Mouse (Mus musculus): ENCODE results near the gene Cebpb.
"Not testable (repeated sequence)": the region's sequence is repeated elsewhere in the genome, so short reads cannot be mapped to it uniquely, and the experiment has no call there.

The Cebpb gene

DNA sequence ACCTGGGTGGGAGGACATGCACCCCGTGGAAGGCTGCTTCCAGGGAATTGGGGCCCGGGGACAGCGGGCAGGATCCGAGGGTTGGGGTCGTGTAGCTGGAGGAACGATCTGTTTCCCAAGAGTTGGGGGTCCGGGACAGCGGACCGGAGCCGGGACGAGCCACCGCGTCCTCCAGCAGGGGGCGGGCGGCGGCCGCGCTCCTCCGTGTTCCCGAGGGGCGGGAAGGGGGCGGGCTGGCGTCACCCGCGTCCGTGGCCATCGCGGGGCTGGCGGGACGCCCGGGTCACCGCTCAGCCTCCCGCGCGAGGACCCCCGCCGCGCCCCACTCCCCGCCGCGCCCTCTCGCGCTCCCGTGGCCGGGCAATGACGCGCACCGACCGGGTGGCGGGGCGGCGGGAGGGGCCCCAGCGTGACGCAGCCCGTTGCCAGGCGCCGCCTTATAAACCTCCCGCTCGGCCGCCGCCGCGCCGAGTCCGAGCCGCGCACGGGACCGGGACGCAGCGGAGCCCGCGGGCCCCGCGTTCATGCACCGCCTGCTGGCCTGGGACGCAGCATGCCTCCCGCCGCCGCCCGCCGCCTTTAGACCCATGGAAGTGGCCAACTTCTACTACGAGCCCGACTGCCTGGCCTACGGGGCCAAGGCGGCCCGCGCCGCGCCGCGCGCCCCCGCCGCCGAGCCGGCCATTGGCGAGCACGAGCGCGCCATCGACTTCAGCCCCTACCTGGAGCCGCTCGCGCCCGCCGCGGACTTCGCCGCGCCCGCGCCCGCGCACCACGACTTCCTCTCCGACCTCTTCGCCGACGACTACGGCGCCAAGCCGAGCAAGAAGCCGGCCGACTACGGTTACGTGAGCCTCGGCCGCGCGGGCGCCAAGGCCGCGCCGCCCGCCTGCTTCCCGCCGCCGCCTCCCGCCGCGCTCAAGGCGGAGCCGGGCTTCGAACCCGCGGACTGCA, at the start of gene Cebpb:
Gene Cebpb (plus strand): TSS at position 418 of the 954 bp plus-strand sequence.
- DNase-seq (ENCODE audit: low read depth), result no peak

DNA sequence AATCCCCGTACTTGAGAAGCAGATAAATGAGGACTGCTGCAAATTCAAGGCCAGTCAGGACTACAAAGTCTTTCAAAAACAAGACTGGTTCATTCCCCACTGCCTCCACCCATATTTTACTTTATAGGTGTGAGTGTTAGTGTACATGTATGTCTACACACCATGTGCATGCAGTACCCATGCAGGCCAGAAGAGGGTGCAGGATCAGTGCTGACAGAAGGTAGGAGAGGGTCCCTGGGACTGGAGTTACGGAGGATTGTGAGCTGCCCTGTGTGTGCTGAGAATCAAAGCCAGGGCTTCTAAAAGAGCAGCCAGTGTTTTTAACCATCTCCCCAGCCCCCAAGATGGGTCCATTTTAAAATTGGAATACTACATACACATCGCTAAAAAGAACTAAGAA, 48.4 kb upstream of the Cebpb start:
- DNase-seq (ENCODE audit: low read depth), result peak; percentile 42

DNA sequence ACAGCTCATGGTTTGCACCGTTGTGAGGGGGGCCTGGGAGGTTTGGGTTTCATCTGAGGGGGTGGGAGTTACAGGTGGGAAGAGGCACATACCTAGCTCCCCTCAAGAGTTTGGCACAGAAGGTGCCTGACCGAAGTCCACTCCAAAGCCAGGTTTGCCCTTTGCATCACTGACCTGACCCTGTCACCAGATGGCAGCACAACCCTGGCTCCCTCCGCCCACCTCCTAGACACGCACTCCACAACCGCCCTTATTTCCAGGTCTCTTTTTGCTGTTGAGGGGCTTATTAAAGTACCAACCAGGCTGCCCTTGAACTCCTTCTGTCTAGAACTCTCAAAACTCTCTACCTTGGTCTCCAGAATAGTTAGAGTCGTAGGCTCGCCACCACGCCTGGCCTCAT, 47.4 kb upstream of the Cebpb start:
- DNase-seq (ENCODE audit: low read depth), result no peak

DNA sequence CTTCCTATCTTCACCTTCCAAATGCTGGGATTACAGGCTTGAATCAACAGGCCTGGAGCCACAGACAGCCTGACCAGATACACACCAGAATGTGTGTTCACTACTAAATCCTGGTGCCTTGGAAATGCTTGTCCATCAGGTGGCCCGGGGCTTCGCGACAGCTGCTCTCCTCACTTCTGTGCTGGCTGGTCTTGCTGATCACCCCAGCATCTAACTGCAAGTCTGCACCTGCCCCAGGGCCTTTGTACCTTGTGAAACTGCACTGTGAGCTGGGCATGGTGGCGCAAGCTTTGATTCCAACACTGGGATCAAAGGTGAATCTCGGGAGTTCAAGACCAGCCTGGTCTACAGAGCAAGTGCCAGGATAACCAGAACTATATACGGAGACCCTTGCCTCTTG, 46.6 kb upstream of the Cebpb start:
- DNase-seq (ENCODE audit: low read depth), result no peak

DNA sequence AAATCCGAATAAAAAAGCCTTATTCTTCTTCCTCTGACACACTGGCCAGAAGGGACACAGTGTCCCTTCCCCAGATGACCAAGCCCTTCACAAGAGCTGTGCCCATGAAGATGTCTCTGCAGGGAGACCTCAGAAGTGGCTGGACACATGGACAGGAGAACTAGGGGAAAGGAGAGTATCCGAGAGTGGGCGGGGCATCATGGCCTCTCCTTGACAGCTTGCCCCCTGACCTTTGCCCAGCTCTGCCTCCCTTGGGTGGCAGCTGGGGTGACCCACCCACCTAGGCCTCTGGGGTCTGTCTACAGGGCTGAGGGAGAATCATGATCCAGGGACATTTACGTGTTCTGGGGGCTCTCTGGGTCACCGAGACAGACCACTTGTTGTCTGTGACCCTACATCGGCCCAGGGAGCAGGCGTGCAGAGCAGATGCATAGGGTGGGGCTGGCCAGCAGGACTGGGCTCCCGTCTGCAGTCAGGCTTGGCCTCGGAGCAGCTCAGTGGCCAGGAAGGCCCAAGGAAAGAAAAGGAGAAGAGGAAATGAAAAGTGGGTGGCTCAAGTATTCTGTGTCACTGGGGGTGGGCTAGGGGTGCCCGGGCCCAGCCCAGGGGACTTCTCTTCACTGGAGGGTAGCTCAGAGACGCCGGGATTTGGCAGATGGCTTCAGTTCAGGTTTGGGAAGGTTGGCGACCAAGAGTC, 45.2 kb upstream of the Cebpb start:
- DNase-seq (ENCODE audit: low read depth), result not testable (repeated sequence)

DNA sequence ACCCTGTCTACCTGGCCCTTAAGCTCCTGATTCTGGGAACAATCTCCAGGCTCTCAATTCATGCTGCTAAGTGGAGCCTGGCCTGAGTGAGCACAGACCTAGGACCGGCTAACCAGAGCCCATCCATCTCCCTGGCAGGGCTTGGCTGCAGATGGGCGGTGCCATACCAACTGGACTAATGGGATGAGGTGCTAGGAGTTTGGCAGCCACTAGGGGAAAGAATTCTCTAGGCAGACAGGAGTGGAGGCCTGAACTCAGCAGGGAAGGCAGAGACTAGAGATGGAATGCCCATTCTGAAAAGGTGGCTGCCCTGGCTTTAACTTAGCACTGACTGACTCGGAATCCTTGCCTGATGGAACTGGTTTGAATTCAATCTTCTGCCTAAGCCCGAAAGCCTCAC, 42.3 kb upstream of the Cebpb start:
- no peak for DNase-seq (ENCODE audit: low read depth)

DNA sequence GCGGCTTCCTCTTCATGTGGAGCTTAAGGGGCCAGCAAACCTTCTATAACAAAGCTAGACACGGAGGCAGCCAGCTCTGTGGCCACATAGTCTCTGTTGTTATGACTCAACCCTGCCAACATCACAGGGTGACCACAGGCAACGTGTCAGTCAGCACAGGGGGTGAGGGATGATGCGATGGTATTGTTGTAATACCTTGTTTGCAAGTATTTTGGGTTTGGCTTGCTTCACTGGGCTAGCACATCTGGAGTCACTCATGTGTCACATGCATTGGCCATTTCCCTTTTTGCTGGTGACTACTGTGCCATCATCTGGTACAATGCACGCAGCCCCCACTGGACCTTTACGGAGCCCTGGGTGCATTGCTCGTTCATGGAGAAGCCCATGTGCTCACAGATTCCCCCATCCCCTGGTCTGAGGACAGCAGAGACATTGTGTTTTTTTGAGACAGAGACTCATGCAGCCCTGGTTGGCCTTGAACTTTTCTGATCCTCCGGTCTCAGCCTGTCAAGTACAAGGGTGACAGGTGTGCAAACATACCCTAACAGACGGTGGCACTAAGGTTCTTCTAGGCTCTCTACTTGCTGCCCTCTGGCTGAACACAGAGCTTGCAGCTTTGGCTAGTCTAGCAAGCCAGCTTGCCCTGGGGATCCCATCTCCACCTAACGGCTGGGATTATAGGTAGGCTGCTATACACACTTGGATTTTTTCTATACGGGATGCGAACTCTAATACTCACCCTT, 39.3 kb upstream of the Cebpb start:
- no peak for DNase-seq (ENCODE audit: low read depth)

DNA sequence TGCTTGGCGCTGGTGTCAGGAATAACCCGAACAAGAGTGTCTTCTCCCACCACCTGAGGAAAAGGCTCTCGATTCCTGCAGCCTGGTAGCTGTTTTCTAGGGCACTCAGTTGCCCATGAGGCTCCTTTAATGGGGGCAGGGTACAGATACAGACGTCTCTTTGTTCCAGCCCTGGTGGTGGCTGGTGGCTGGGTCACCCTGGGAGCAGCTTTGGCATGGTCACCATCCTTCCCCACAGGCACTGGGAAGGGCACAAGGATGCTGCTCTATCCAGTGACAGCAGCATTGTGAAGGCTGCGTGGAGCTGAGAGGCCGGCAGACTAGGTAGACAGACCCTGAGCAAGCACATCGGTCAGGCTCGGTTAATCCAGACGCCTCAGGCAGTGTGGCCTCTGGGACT, 37.1 kb upstream of the Cebpb start:
- no peak for DNase-seq (ENCODE audit: low read depth)

DNA sequence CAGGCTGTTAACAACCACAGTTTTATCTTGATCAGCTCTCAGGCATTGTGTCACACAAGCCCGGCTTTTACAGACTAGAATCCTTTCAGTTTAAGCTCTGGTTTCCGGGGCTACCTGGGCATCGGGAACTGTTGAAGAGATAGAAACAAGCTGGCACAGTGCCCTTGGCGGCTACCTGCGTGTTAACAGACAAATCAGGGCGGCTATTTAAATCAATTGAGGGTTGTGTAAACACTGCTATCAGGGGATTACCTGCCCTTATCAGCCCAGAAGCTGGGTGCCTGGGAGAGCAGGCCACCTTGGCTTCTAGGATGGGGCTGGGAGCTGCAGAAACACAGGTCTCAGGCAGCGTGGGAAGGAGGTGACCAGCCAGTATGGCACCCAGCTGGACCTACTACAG, 36.0 kb upstream of the Cebpb start:
- no peak for DNase-seq (ENCODE audit: low read depth)

DNA sequence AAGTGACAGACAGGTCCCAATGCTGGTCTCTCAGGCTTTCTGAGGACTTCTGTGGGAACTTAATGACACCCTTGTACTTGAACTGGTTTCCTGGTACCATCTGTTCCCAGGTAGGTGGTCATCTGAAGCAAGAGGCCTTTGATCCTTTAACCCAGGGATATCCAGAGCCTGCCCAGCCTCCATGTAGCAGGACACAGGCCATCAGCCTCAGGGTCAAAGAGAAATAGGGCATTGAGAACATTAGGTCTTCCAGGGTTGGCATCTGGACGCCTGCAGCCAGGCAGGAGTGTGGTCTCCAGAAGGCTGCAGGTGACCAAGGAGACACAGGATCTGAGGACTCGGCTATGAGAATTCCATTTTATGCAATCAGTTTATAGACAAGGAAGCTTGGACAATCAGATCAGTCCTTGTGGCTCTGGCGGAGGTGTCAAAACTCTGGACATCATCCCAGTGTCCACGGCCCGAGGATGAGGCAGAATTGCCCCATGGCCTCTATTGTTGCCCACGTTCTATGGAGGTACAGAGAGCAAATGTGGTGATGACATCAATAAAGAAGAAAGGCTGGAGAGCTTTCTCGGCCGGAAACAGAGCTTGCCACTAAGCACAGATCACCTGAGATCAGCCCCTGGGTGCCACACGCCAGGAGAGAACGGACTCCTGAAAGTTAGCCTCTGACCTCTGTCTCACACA, 33.7 kb upstream of the Cebpb start:
- no peak for DNase-seq (ENCODE audit: low read depth)

DNA sequence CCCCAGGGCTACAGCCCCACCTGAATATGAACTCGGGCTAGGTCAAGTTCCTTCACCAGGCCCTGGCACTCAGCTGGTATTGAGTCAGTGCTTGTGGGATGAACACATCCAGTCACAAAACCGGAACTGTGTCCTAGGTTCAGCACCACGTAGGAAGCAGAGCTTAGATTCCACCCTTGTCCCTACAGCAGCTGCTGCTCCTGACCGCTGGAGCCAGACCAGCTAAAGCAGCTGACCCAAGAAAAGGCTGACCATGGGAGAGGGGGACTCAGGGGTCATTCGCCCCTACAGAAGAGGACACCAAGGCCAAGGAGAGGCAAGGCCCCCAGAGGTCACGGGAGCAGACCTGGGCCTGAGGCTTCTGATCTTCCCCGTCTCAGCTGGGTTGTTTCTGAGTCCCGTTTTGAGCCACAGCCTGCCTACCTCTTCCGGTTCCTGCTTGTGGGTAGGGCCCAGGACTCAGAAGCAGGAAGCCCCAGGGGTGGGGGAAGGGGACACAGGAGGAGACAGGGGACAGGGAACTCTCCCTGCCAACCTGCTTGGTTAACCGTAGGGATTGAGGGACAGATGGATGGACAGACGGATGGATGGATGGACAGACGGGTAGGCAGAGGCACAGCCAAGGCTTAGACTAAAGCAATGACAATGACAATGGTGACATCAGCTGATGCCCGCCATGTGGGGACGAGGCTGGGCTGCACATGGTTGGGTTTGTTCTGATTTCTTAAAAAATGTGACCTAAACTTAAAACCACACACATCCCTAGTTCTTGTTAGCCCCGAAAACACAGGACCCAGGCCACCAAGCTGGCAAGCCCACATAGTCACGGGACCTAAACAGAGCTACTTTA, 31.9 kb upstream of the Cebpb start:
- no peak for DNase-seq (ENCODE audit: low read depth)

DNA sequence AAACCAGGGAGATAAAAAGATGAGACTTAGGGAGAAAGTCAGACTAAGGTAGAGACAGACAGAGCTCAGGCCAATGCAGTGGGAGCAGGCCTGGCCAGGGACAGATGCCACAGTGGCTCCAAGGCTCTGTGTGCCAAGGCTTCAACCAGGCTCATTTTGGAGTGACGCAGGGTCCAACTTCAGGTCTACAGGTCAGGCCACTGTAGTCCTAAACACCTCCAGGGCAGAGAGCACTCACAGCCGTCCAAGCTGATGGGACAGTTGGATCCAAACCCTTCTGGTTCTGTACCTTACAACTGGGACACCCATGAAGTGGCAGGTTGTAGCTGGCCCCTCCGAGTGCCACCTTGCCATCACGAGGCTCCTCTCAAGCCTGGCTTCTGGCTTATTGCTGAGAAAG, 30.7 kb upstream of the Cebpb start:
- DNase-seq (ENCODE audit: low read depth), result no peak

DNA sequence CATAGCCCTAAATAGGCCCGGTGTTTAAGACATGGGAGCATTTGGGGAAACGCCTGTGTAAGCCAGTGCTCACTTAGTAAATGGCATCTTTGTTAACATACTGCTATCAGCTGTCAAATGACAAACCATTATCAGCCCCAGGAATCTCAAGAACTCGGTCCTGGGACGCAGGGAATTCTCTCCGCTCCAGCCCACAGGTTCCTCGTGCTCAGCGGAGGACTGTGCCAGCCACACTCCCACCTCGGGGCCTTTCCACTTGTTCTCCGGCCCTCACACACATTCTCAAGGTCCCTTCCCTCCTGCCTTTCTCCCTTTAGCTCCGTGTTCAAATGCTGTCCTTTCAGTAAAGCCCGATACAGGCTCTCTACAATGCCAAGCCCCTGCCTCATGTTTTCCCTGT, 30.0 kb upstream of the Cebpb start:
- DNase-seq (ENCODE audit: low read depth), result no peak

DNA sequence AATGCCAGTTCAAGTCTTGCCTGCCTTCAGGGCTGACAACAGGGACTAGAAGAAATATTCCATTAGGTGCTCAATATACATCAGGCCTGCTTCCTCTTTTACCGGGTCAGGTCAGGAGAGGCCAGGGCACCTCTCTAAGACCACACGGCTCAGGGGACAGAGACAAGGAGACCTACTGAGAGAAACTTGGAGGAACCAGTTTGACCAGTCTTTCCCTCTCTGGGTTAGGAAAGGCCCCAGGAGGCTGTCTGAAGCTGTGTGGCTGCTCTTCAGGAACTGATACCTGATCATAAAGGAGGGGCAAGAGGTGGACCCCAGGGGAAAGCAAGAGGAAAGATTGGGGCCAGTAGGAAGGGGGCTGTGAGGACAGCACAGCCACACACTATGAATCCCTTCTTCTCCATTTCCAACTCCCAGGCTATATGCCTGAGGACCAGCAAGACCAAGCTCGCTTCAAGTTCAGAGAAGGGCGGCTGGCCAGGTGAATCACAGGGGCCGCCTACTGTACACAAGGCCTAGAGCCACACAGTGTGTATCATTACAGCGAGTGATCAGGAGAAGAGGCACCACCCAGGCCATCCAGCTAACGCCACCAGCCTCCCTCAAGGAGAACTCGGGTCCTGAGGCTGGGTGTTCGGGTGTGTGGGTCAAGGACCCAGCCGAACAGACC, 29.4 kb upstream of the Cebpb start:
- DNase-seq (ENCODE audit: low read depth), result no peak

DNA sequence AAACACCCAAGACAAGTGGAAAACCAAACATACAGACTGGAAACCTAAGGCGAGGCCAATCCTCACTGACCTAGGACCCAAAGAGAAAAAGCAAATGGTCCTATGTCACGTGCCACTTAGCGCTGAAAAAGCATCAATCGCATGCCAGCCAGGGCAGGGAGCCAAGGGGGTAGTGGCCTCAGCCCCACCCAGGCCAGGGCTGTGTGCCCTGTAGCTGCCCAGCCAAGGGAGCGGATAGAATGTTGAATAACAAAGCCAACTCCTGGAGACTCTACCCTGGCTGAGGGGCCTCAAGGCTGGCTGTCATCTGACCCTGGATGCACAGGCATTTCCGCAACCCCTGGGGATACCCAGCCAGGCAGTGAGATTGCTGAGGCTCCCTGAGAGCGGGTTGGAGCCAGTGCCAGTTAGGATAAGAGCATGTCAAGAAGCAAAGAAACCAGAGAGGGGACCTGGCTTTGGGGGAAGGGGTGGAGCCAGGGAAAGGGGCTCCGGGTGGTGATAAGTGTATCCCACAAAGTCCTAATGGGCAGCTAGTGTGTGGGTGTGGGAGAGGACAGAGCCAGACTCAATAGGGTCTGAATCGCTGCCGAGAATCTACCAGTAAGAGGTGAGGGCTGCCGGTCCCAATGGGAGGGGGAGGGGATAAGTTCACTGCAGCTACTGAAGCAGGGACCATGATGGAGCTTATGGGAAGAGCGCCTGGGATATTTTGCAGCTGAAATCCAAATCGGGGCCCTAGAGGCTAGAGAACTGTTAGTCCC, 28.7 kb upstream of the Cebpb start:
- DNase-seq (ENCODE audit: low read depth), result no peak

DNA sequence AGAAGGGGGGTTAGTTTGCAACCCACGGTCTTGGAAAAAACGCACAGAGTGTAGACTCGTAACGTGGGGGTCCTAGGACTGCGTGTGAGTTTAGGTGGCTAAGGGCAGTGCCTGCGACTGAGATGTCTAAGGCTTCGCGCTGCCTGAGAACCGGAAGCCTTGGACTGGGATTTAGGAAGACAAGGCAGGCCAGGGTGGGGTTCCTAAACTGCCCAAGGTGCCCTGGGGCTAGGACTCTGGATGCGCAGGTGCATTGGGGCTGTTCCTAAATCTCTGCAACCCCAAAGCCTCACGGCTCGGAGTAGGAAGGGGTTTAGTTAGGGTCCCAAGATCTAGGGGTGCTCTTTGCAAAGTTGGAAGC, 28.1 kb upstream of the Cebpb start:
- no peak for DNase-seq (ENCODE audit: low read depth)

DNA sequence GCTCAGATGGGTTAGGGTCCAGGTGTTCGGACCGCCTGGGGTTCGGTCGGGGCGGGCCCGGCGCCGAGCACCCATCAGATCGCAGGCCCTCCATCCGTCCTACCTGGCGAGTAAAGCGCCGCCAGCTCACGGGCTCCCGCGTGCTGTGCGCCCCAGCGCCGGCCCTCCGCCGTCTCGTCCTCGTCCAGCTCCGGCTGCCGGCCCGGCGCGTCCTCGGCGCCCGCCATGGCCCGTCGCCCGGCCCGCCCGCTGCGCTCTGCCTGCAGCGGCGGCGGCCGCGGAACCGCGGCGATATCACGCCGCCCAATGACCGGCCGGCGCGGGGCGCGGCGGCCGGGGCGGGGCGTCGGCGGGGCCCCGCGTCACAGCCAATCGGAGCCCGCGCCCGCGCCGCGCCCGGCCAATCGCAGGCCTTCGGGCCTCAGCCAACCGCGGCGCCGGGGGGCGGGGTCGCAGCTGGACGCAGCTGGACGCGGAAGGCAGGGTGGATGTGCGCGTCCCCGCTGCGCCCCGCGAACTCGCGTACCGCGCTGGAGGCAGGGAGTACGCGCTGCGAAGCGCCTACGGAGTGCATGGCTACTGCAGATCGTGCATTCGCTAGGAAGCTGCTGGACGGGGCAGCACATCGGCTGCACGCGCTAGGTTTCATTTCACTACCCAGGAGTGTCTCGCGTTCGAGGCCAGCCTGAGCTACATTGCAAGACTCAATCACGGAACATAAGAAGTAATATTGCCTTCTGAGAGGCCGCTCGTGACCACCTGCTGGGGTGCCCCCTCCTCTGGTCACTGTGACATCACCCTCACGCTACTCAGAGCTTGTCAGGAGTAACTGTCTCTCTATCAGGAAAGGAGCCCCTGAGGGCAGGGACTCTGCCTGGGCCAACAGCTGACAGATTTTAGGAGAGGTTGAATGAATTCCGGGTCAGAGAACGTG, 27.2 kb upstream of the Cebpb start, which contains the start of gene Gm20431:
Gene Gm20431 (minus strand): TSS at position 227 of the 934 bp plus-strand sequence.
- DNase-seq (ENCODE audit: low read depth), result peak; percentile 81

DNA sequence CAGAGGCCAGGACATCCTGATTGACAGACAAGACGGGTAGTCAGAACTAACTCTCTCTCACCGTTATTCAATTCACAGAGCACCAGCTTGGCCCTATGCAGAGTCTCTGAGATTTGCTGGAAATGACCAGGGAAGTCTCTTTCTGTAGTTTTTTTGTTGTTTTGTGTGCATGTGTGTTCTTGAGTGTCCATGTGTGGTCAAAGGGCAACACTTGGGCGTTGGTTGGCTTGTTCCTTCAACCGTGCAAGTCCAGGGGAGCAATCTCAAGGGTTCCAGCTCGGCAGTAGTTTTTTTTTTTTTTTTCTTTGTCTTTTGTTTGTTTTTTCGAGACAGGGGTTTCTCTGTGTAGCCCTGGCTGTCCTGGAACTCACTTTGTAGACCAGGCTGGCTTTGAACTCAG, 26.0 kb upstream of the Cebpb start:
- no peak for DNase-seq (ENCODE audit: low read depth)

Measured in c-Kit-positive CD71-positive TER-119-negative erythroid progenitor cells, embryonic 14.5 days (primary cell).